Mouse (Mus musculus) heart, adult 9 months (tissue): Measurements from ENCODE around the gene Llgl2.
"Not testable (repeated sequence)": the region's sequence is repeated elsewhere in the genome, so short reads cannot be mapped to it uniquely, and the experiment has no call there.

Experiments
- DNase-seq, 2 experiments: peaks; one replicate each; pipeline ENCODE4 v3.0.0; 2022; ENCODE audit warnings: low spot score in 2 of 2

The Llgl2 gene

DNA sequence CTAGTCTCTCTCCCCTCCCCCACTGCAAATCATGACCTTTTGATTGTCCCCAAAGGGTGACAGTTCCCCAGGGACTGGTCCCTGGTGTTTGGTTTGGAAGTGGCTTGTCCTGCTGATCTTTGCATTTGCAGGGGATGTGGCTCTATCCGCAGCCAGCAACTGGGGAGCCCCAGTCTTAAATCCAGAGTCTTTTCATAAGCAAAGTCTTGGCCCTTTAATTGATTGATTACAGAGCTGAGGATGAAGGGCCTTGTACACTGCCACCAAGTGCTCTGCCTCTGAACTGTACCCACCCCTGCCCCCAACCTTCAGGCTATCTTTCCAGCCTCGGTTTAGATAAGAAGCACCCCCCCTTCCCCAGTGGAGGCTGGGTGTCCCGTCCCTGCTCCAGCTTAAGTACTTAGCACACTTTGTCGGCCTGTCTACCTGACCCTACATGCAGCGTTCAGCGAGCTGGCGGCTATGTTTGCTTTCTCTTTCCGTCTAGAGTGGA is 9.2 kb downstream of the Llgl2 start:
- DNase-seq, result no peak

DNA sequence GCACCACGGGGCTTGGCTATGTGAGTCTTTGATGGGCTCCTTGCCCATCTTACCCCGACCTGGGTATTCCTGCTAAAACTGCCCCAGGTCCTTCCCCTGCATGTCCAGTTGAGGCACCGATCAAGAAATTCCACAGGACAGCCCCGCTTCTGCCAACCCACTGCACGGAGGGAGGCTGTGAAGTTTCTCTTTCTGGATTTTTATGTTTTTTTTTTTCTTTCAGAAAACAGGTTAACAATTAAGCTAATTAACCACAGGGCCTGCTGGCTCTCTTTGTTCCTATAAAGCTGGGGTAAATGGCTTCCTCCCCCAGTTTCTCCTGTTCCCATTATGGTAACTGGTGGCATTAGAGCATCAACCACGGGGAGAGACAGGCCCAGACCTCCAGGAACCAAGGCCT is 10.2 kb downstream of the Llgl2 start:
- no peak for DNase-seq

DNA sequence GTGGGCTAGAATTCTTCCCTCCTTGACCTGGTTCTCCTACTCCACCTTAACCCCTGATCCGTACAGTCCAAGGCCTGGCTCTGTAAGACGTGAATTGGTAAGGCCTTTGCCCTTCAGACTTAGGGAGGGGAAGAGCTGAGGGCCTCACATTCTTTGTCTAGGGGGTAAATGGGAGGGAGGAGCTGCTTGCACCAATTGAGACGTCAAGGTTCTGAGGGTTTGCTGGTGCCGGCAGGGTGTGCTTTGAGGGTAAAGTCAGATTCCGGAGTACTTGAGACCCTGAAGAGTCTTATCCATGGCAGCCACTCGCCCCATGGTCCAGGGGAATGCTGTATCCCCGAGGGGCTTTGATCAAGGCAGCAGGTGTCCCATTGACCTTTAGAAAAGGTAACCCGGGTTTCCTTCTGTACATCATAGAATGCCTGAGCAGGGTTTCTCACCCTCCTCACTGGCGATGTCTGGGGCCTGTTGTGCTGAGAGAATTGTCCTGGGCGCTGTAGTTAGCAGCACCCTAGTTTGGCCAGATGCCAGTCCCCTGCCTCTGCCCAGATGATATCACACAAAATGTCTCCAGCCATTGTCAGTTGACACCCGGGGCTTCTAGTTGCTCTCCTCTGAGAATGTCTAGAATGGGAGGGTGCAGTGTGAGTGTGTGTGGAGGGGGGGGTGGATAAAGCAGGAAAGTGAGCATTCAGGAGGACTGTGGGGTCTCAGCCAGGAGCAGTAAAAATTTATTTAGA is 13.0 kb downstream of the Llgl2 start:
- DNase-seq, result no peak

DNA sequence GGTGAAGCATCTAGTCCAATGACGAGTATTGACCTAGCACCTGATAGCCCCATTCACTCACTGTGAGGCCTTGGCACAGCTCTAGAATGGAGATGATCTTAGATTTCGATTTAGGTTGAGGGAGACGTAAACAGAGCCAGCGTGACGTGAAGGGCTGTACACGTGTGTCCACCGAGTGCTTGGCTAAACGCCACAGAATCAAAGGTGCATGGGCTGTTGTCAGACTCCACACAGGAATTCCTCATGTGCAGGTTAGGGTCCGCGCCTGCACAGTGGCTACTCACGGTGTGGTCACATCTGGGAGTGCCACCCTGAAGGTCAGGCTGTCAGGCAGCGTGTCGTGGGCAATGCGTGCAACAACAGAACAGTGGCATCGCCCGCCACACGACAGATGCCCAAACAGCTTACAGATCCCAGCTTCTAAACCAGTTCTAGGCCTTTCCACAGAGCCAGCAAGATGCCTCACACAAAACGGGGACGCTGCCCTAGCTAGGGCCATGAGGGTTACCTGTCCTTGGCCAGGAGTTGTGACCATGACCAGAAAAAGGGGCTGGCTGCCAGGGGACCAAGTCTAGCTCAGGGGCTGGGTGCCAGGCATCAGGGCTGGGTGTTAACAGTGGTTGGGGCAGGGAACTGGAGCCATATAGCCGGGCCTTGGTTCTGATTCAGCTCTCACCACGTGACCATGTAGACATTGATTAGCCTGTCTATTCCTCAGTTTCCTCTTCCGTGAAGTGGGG is 13.9 kb downstream of the Llgl2 start:
- no peak for DNase-seq

DNA sequence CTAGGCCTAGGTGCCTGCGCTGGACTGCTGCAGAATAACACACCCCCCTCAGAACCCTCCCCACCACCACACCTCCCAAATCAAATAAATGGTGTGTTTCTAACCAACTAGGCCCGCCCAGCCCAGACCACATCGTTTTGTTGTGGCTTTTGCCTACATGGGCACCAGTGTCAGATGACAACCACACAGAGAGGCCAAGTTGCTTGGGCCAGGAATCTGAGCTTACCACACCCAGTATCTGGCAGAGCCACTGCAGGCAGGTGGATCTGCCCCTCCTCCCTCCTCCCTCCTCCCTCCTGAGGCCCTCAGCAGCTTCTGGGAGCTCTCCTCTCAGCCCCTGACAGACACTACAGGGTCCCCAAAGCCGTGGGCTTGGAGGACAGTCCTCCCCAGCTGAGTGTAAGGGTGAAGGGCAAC is 15.1 kb downstream of the Llgl2 start:
- peak in 1 of 2 experiments; percentile 37 for DNase-seq

DNA sequence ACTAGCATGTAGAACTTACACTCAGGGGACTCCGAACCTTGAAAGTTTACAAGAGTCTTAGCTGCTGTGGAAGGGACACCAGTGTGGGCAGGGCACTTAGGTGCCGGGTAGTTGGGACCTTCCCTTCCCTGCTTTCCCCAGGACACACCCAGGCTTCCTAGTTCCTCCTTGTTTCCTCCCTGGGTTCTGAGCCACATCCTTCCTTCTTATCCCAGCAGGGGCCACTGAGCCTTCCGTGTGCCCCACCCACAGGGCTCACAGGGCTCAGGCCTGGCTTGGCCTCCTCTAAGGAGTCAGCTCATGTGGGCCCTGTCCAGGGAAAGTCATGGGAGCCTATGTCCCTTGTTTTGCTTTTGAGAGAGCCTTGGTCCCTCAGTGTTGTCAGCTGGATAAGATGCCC is 15.9 kb downstream of the Llgl2 start:
- no peak for DNase-seq

DNA sequence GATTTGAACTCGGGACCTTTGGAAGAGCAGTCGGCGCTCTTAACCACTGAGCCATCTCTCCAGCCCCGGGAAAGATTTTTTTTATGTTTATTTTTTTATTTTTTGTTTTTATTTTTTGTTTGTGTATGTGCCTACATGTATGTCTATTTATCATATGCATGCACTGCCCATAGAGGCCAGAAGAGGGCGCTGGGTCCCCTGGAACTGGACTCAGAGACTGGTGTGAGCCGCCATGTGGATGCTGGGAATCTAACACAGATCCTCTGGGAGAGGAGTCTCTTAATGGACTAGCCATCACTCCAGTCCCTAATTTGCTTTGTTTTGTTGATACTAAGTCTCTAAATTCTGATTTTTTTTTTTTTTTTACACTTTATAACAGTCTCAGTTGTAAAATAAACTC is 17.2 kb downstream of the Llgl2 start:
- DNase-seq, result no peak

DNA sequence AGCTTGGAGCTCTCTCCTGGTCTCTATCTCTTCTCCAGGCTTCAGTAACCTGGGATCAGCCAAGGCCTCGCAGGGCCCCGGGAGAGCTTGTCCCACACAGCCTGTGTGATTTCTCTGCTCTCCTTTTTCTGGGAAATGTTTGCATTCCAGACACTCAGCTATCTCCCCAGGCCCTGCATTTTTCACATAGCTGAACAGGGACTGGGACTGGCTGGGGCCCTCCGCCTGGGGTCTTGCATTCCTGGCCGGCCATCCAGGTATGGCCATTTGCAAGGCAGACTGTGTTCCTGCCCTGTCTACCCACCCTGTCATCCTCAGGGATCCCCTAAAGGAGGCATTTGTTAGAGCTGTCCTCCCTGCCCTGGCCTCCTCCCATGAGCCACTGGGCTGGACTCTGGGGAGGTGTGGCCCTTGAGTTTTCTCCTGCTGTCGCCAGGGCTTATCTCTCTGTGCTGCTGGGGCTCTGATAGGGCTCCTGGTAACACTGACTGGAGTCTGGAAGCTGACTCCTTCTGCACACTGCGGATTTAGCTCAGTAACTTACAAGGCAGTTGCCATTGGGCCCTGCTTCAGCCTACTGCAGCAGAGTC is 18.2 kb downstream of the Llgl2 start:
- peak; percentile 74 to 76 for DNase-seq

DNA sequence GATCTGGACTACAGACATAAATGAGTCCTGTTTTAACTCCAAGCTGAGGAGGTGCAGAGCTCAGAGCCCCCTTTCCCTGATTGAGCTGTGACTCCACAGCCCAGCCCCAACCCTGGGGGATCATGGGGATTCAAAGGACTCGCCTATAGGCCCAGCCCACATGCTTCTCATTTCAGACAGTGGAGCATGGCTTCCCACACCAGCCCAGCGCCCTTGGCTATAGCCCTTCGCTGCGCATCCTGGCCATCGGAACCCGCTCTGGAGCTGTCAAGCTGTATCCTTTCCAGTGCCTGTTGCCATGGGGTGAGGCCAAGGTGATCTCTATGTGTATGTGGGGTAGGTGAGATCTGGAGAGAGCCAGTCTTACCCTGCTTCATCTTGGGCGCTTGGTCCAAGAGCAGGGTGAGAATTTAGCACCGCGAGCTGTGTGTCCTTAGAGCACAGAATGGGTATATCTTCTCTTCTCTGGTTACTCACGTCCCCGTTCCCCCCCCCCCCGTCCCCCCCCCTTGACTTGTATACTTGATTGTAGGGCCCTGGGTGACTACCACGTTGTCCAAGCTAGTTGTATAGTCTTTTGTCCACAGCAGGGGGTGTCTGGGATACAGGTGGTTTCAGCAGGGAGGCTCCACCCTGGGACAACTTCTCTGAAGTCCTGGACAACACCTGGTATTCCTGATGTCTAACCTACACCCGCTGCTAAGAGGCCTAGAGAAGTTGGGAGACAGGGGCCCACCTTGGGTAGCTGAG is 19.5 kb downstream of the Llgl2 start:
- DNase-seq, result no peak

DNA sequence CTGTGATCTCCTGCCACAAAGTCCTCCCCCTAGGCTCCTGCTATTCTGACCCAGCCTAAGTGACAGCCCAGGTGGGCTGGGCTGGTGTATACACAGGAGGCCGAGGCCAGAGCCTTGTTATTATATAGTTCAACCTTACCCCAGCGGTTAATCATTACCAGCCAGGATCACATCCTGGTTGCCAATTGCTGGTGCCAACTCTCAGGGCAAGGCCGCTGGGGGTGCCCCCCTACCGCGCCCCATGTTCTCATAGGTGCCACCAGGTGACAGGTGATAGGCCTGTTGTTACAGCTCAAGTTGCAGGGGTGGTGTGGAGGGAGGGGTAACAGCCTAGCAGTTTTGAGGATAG is 20.0 kb downstream of the Llgl2 start:
- DNase-seq, result no peak

DNA sequence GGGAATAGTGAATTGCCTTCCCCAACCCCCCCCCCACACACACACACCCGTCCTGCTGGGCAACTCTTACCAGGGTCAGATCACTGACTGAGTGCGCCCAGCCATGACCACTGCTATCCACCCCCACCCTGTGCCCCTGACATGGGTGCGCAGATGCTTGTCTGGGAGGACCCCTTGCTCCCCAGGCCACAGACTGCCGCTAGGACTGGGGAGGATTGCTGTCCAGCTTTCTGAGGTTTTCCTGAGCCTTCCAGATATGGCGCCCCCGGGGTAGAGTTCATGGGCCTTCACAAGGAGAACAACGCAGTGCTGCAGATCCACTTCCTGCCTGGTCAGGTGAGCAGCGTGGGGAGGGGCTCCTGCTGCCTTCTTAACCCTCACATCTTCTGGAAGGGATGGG is 20.4 kb downstream of the Llgl2 start:
- DNase-seq, result no peak

DNA sequence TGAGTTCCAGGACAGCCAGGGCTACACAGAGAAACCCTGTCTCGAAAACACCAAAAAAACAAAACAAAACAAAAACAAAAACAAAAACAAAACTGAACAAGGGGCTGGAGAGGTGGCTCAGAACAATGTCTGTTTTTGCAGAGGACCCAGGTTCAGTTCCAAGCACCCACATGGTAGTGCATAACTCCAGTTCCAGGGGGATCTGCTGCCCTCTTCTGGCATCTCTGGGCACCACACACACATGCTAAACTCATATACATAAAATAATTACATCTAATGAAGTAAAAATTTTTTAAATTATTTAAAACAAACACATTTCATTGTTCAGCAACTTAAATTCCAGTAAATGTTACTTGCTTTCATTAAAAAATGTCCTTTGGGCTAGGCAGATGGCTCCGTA is 22.0 kb downstream of the Llgl2 start:
- DNase-seq, result no peak

DNA sequence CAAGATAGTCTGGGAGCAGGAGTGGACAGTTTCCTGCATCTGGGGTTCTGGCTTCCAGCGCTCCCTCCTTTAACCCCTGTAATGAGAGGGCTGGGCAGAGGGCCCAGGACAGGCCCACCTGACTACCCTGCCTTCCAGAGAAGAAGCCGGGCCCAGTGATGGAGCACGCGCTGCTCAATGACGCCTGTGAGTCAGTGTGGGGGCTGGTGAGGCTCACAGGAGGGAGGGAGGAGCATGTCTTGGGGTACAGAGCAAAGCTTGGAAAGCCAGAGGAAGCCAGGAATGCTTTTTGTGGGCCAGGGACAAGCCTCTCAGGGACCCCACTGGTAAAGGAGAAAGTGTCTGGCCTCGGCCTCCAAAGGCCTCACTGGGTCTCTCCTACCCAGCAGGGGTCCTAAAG is 30.8 kb downstream of the Llgl2 start:
- no peak for DNase-seq

DNA sequence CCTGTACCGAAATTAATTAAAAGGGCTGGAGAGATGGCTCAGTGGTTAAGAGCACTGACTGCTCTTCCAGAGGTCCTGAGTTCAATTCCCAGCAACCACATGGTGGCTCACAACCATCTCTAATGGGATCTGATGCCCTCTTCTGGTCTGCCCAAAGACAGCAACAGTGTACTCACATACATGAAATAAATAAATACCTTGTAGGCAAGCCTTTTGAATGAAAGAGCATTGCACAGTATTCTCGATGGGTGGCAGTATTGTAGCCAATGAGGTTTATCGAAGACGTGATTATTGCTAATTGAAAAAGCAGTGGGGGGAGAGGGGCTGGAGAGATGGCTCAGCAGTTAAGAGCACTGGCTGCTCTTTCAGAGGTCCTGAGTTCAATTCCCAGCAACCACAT is 33.3 kb downstream of the Llgl2 start:
- not testable (repeated sequence) for DNase-seq

DNA sequence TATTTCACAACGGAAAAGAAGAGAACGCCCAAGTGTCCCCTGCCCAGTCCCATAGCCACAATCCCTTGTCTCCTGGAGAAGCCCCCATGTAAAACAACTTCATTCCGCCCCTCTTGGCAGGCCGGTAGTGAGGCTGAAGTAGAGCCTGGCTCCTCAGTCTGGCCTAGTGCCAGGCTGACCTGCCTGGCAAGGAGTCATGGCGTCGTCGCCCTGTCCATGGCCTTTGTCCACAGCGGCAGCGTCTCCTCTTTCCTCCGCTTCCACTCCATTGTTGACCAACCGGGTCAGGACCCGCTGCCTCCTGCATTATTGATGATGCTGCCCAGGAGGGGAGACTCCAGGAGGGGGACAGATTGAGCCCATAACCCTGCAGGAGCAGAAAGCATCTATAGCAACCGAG is 34.1 kb downstream of the Llgl2 start:
- no peak for DNase-seq

DNA sequence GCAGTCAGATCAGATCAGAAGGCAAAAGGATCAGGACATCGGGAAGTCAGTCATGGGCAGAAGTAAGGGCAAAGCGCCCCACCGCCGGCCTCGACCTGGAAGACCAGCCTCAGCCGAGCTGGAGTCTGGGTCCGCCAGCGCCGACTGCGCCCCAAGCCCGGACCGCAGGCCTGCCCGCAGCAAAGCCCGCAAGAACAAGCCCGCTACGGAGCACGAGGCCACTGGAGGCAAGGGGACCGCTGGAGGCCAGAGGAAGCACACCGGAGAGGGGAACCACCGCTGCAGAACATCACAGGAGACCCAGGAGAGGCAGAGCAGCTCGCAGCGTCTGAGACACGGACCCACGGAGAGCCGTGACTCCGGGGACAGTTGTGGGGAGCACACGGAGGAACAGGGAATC is 34.5 kb downstream of the Llgl2 start, which contains the start of gene Myo15b:
Gene Myo15b (plus strand): TSS at position 53 of the 400 bp plus-strand sequence.
- no peak for DNase-seq

DNA sequence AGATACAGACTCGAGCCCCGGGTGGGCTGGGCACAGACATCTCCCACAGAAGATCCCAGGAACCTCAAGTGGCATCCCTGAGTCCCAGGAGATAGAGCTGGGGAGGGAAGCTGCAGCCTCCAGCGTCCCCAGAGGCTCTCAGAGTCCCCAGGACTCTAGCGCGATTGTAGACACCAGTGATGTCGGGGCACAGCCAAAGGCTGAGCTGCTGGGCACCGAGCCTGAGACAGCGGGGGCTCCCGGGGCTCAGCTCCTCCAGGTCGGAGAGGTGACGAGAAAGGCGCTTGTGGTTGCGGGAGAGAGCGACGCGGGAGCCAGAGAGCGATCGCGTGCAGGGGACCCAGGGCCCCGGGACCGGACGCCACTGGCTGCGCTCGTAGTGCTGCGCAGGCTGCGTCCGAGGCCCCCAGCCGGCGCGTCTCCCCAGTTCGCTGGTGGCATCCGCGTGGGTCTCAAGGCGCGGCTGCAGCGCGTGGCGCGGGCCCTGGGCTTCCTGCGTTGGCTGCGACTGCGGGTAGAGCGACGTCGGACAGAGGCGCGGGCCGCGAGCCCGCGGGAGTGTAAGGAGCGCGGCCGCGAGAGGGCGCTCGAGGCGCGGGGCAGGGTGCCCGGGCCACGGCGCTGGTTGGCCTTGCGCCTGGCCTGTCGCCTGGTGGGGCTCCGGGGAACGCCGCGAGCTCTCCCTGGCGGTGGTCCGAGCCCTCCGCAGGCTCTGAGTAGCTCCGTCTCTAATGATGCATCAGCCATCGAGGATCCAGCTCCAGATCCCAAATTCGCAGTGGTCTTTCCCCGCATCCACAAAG is 35.5 kb downstream of the Llgl2 start:
- peak; percentile 77 to 85 for DNase-seq

DNA sequence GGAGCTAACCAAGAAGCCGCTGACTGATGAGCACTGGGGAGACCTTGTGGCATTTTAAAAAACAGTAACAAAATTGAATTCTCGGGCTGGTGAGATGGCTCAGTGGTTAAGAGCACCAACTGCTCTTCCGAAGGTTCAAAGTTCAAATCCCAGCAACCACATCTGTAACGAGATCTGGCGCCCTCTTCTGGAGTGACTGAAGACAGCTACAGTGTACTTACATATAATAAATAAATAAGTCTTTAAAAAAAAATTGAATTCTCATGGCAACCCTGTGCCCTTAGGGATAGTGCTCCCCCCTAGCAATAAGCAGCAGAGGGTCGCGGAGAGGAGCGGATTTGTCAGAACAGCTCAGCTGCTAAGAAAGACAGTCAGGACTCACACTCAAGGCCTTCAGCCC is 40.0 kb downstream of the Llgl2 start:
- no peak for DNase-seq

DNA sequence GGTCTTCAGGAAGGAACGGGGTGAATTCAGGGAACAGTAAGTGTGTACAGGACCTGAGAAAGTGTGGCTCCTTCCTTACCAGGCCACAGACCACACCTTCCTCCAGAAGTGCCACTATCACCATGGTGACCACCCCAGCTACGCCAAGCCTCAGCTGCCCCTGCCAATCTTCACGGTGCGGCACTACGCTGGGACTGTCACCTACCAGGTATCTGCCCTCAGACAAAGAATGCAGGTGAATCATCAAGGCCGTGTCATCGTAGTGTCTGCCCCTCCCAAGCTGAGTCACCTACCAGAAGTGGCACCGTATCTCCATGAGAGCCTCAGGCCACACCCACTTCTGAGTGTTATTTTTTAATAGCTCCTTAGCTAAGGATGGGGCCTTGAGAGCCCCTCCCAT is 45.5 kb downstream of the Llgl2 start:
- DNase-seq, result no peak

DNA sequence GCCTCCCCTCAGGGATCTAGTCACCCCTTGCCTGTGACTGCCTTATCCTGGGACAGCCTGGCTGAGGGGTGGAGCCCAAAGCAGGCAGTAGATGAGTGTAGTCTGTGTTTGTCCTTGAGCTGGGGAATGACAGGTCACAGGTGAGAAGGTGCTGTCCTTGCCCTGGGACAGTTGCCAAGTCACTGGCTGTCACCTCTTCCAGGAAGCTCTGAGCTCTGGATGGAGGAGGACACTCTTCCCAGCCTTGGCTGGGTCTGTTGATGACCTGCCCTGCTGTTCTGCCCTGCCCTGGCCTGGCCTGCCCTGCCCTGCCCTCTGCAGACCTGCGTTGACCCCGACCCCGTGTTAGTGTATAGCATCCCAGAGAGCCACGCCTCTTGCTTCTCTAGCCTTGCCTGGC is 48.6 kb downstream of the Llgl2 start:
- DNase-seq, result no peak

DNA sequence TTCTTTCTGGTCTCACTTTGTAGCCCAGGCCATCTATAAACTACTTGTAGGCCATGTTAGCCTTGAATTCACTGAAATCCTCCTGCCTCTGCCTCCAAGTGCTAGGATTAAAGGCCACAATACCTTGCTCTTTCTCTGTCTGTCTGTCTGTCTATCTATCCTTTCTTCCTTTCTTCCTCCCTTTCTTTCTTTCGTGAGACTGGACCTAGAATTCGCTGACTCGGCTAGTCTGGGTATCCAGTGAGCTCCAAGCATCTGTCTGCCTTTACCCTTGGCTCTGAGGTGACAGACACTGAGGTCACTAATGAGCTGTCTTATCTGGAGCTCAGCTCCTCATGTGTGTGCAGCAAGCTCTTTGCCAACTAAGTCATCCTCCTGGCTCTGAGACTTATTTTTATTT is 52.1 kb downstream of the Llgl2 start:
- DNase-seq, result no peak
